Mouse (Mus musculus): ENCODE data around the gene Pxk. TPM values are rescaled to one million over a fixed set of nuclear protein-coding genes. Genes with fewer than 3 reads are reported as not detected.

Pxk gene
- polyA plus RNA-seq, 1 experiment from 2014 or later, result 85.0 TPM

DNA sequence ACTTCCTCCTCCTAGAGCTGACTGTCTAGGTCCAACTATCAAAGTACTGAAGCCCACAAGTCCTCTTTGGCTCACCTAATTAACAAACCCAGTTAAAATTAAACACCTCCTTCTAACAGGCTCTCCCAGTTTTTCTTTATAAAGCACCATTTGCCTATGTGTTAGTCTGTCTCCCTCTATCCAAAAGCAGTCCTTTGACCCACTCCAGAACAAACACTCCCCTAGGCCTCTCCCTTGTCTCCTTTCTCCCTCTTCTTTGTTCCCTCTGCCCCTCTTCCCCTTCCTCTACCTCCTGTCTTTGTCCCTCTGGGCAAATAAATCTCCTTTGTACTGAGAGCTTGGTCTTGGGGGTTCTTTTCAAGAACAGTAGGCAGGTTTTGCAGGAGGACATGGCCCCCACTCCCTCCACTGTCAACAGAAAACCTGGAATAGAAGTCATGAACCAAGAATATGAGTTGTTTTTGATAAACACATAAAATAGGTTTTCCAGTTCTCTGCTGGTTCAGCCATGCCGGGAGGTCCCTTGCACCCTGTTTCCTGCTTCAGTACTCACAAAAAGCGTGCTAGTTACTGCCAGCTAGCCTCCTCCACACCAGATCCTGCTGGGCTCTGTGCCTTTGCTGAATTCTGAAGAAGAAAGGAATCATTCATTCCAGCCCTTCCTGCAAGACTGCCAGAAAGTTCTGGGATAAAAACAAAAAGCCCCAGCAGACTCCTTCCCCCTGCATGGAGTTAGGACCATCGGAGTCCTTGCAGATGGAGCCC, 35.3 kb upstream of the Pxk start:
- Histone ChIP-seq H3K9me3 (ENCODE audit: control insufficient read depth, low read length) (no peaks in the 10 kb centered on the region), H3K36me3 (ENCODE audit: control insufficient read depth, insufficient read depth, low read length) (no peaks in the 10 kb centered on the region), H3K4me2 (ENCODE audit: low read depth, low read length) (no peak overlapping the region), H3K4me3 (ENCODE audit: low read depth, low read length) (no peak overlapping the region), H3K4me1 (ENCODE audit: control insufficient read depth, insufficient read depth, low read length) (0 out of 2 replicates have a peak, but pooled peaks cover 3% of the 10 kb centered on the region), H3K27ac (ENCODE audit: low read depth, low read length) (no peak overlapping the region), H3K9ac (replicated peaks; ENCODE audit: low read depth, low read length) (no peak overlapping the region), H3K27me3 (ENCODE audit: control insufficient read depth, insufficient read depth, low read length) (no peaks in the 10 kb centered on the region)
- 26% methylated on average over 3 of the region's 3 CpGs for WGBS
- ATAC-seq (ENCODE audit: low read depth), result no peak; the same call in 1 of the 2 replicates

DNA sequence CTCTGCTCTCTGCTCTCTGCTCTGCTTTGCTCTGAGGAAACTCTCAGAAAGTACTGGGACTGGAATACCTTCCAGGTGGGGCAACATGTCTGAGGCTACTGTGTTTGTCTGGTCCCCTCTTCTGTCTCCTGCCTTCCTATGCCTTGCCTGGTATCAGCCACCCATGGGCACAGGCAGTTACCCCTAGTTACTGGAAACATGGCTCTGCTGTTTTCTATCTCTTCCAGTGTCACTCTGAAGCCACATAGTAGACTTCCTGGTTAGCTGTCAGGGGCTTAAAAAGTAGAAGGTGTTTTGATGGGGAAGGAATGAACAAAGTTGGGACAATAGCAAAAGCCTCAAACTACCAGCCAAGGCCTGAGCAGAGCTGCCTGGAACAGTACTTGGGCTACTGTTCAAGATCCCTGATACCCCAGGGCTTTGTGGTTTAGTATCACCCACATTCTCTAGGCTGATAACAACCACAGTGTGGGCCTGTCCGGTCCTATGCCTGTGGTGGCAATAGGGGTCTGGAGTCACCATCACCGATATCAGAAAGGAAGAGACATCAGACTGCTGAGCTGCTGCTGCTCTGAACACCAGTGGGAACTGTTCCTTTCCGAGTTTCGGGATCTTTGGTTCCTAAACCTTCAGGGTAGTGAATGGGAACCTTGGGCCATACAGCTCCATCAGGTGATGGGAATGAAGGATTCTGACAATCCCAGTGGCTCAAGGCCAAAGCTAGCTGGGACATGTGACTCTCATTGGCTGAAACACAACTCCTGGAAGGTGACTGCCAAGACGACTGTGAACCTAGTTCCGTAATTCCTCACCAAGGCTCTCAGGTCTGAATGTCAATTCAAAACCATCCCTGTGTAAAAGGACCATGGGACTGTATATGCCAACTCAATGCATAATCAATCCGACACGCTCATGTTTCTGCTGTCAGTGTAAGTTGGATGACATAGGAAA, 33.9 kb upstream of the Pxk start:
- H3K4me3 ChIP-seq (ENCODE audit: low read depth, low read length), result no peak overlapping the region
- ATAC-seq (ENCODE audit: low read depth), result no peak
- no peak overlapping the region for H3K4me2 ChIP-seq (ENCODE audit: low read depth, low read length)
- no peak overlapping the region for H3K27ac ChIP-seq (ENCODE audit: low read depth, low read length)
- WGBS, result 86% methylated on average over 8 of the region's 8 CpGs
- H3K4me1 ChIP-seq (ENCODE audit: control insufficient read depth, insufficient read depth, low read length), result 0 out of 2 replicates have a peak, but pooled peaks cover 3% of the 10 kb centered on the region
- no peaks in the 10 kb centered on the region for H3K27me3 ChIP-seq (ENCODE audit: control insufficient read depth, insufficient read depth, low read length)
- no peaks in the 10 kb centered on the region for H3K9me3 ChIP-seq (ENCODE audit: control insufficient read depth, low read length)
- H3K9ac ChIP-seq (replicated peaks; ENCODE audit: low read depth, low read length), result no peak overlapping the region
- no peaks in the 10 kb centered on the region for H3K36me3 ChIP-seq (ENCODE audit: control insufficient read depth, insufficient read depth, low read length)

DNA sequence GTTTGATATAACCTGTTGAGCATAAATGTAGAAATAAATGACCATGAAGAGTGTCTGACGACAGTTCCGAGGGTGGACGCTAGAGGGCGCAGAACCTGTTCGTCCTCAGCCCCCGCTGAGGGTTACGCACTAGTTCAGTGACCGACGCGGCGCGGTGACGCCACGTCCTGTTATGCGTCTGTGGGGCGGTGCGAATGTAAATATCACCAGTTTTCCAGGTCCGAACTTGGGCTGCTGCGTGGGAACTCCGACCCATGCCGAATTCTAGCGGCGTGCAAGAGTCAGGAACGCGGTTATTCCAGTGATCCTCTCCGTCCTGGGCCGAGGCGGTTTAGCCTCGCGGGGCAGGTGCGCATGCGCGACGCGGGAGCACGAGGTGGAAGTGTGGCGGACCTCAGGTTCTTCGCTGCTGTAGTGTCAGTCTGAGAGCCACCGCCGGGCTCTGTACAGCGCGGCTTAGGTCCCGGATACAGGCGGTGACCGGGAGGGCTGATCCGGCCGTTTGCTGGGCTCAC, 17.8 kb upstream of the Pxk start, which contains the start of gene Rpp14:
TSS of gene Rpp14 (plus strand) at position 203 of the 515 bp plus-strand sequence.
- H3K9ac ChIP-seq (replicated peaks; ENCODE audit: low read depth, low read length), result peak within 1 kb of the TSS; percentile 74
- peak within 1 kb of the TSS; percentile 84 for H3K27ac ChIP-seq (ENCODE audit: low read depth, low read length)
- peaks cover 13% of the 10 kb centered on the region for H3K4me1 ChIP-seq (ENCODE audit: control insufficient read depth, insufficient read depth, low read length)
- peak; percentile 97 for ATAC-seq (ENCODE audit: low read depth)
- 0 out of 2 replicates have a peak, but pooled peaks cover 4% of the 10 kb centered on the region for H3K36me3 ChIP-seq (ENCODE audit: control insufficient read depth, insufficient read depth, low read length)
- under 1% methylated on average over 47 of the region's 47 CpGs for WGBS
- peak within 1 kb of the TSS; percentile 74 for H3K4me3 ChIP-seq (ENCODE audit: low read depth, low read length)
- H3K27me3 ChIP-seq (ENCODE audit: control insufficient read depth, insufficient read depth, low read length), result no peaks in the 10 kb centered on the region
- H3K4me2 ChIP-seq (ENCODE audit: low read depth, low read length), result peak within 1 kb of the TSS; percentile 96
- no peaks in the 10 kb centered on the region for H3K9me3 ChIP-seq (ENCODE audit: control insufficient read depth, low read length)

DNA sequence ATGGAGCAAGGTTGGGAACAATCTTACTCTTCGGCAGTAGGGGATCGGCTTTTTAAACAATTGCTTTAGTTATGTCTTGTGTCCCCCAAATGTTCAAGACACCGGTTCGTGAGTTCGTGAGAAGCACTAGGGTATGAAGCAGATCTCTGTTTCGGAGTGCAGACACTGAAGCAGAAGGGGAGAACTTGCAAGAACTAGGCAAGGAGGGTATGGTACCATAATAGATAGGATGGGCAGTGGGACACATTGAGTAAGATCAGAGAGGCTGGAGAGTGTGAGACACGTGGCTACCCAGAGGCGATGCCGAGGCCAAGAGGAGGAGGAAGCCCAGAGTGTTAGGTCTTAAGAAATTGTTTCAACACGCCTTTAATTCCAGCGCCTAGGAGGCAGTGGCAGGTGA, 17.3 kb upstream of the Pxk start:
- H3K9me3 ChIP-seq (ENCODE audit: control insufficient read depth, low read length), result no peaks in the 10 kb centered on the region
- no peaks in the 10 kb centered on the region for H3K27me3 ChIP-seq (ENCODE audit: control insufficient read depth, insufficient read depth, low read length)
- ATAC-seq (ENCODE audit: low read depth), result peak; percentile 59
- 5% methylated on average over 11 of the region's 11 CpGs for WGBS
- H3K36me3 ChIP-seq (ENCODE audit: control insufficient read depth, insufficient read depth, low read length), result peaks cover 6% of the 10 kb centered on the region; the same call in 1 of the 2 replicates
- peak overlapping the region; percentile 84 for H3K27ac ChIP-seq (ENCODE audit: low read depth, low read length)
- H3K4me1 ChIP-seq (ENCODE audit: control insufficient read depth, insufficient read depth, low read length), result peaks cover 13% of the 10 kb centered on the region
- peak overlapping the region; percentile 74 for H3K9ac ChIP-seq (replicated peaks; ENCODE audit: low read depth, low read length)
- H3K4me3 ChIP-seq (ENCODE audit: low read depth, low read length), result peak overlapping the region; percentile 74
- peak overlapping the region; percentile 96 for H3K4me2 ChIP-seq (ENCODE audit: low read depth, low read length)

DNA sequence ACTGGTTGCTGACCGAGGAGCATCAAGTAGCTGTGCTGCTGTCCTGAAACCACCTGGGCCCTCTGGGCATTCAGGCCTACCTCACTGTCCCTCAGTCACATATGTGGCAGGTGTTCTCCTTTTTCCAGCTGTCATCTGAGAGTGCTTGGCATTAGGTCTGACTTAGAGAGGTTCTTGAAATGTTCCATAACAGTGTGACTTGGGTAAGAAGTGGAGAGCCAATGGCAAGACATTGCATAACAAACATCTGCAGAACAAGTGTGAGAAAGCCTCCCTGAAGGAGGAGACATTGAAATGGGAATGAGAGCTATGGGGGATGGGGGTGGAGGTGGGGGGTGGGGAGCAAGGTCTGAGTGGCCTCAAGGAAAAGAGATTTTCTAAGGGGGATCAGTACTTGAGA, 15.1 kb upstream of the Pxk start:
- no peak overlapping the region for H3K4me2 ChIP-seq (ENCODE audit: low read depth, low read length)
- H3K9me3 ChIP-seq (ENCODE audit: control insufficient read depth, low read length), result no peaks in the 10 kb centered on the region
- H3K36me3 ChIP-seq (ENCODE audit: control insufficient read depth, insufficient read depth, low read length), result peaks cover 17% of the 10 kb centered on the region; the same call in 1 of the 2 replicates
- peaks cover 13% of the 10 kb centered on the region for H3K4me1 ChIP-seq (ENCODE audit: control insufficient read depth, insufficient read depth, low read length)
- ATAC-seq (ENCODE audit: low read depth), result no peak
- H3K9ac ChIP-seq (replicated peaks; ENCODE audit: low read depth, low read length), result no peak overlapping the region
- no peak overlapping the region for H3K4me3 ChIP-seq (ENCODE audit: low read depth, low read length)
- WGBS, result 91% methylated on average over 1 of the region's 1 CpGs
- no peaks in the 10 kb centered on the region for H3K27me3 ChIP-seq (ENCODE audit: control insufficient read depth, insufficient read depth, low read length)
- H3K27ac ChIP-seq (ENCODE audit: low read depth, low read length), result no peak overlapping the region

DNA sequence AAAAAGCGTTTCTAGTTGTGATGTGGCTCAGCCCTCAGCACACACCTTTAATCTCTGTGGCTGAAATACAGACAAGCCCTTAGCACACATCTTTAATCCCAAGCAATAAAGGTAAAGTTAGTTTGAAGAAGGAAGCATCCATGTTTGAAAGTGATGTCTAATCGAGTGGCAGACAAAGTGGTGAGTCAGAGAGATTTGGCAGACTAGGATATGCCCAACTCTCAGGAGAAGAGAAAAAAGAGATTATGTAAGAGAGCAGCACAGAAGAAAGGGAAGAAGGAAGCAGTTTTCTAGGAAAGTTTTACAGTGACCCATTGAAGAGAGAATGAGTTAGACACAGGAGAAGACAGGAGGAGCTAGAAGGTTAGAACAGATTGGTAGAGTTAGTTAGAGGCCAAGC, 9.0 kb upstream of the Pxk start:
- no peak overlapping the region for H3K9ac ChIP-seq (replicated peaks; ENCODE audit: low read depth, low read length)
- WGBS, result 99% methylated on average over 2 of the region's 2 CpGs
- no peaks in the 10 kb centered on the region for H3K4me1 ChIP-seq (ENCODE audit: control insufficient read depth, insufficient read depth, low read length)
- no peaks in the 10 kb centered on the region for H3K9me3 ChIP-seq (ENCODE audit: control insufficient read depth, low read length)
- peaks cover 37% of the 10 kb centered on the region for H3K36me3 ChIP-seq (ENCODE audit: control insufficient read depth, insufficient read depth, low read length)
- ATAC-seq (ENCODE audit: low read depth), result no peak
- H3K4me3 ChIP-seq (ENCODE audit: low read depth, low read length), result no peak overlapping the region
- no peak overlapping the region for H3K27ac ChIP-seq (ENCODE audit: low read depth, low read length)
- H3K27me3 ChIP-seq (ENCODE audit: control insufficient read depth, insufficient read depth, low read length), result no peaks in the 10 kb centered on the region
- no peak overlapping the region for H3K4me2 ChIP-seq (ENCODE audit: low read depth, low read length)

DNA sequence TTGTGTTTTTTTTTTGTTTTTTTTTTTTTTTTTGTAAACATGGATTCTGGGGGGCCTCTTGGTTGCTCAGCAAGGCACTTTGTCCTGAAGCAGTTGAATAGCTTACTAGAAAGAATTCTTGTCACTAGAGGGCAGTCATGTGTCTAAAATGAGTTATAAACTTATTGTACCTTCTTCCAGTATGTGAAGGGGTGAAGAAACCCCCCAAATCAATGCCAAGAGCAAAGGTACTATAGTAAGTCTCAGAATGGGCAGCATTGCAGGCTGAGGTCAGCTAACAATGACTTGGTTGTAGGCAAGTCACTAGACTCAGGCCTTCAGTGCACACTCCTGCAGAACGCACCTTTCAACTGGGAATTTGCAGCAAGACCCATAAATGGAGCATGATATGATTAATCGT, 5.4 kb upstream of the Pxk start:
- Histone ChIP-seq H3K4me2 (ENCODE audit: low read depth, low read length) (no peak overlapping the region), H3K4me3 (ENCODE audit: low read depth, low read length) (no peak overlapping the region), H3K4me1 (ENCODE audit: control insufficient read depth, insufficient read depth, low read length) (0 out of 2 replicates have a peak, but pooled peaks cover under 1% of the 10 kb centered on the region), H3K27ac (ENCODE audit: low read depth, low read length) (no peak overlapping the region), H3K9me3 (ENCODE audit: control insufficient read depth, low read length) (no peaks in the 10 kb centered on the region), H3K36me3 (ENCODE audit: control insufficient read depth, insufficient read depth, low read length) (peaks cover 24% of the 10 kb centered on the region), H3K27me3 (ENCODE audit: control insufficient read depth, insufficient read depth, low read length) (no peaks in the 10 kb centered on the region), H3K9ac (replicated peaks; ENCODE audit: low read depth, low read length) (no peak overlapping the region)
- WGBS, result 97% methylated on average over 2 of the region's 2 CpGs
- no peak for ATAC-seq (ENCODE audit: low read depth)

DNA sequence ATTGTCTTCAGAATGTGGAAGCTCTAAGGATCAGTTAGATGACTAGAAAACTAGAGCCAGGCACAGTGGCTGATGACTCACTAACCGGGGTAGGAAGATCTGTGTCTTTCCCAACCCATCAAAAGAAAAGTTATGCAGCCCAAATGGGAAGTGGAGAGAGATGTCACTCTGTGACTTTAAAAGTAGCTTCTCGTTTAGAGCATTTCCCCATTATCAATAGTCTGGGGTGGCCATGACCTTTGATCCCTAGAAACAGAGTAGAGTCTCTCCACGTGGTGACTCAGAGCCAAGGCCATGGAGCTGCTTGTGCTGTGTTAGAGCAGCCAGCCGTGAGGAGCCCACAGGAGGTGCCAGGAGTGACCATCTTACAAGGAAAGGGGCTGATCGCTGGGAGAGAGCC, 4.6 kb upstream of the Pxk start:
- Histone ChIP-seq H3K27ac (ENCODE audit: low read depth, low read length) (no peak overlapping the region), H3K9ac (replicated peaks; ENCODE audit: low read depth, low read length) (no peak overlapping the region), H3K36me3 (ENCODE audit: control insufficient read depth, insufficient read depth, low read length) (peaks cover 21% of the 10 kb centered on the region), H3K4me1 (ENCODE audit: control insufficient read depth, insufficient read depth, low read length) (0 out of 2 replicates have a peak, but pooled peaks cover 4% of the 10 kb centered on the region), H3K4me3 (ENCODE audit: low read depth, low read length) (no peak overlapping the region), H3K9me3 (ENCODE audit: control insufficient read depth, low read length) (no peaks in the 10 kb centered on the region), H3K4me2 (ENCODE audit: low read depth, low read length) (no peak overlapping the region), H3K27me3 (ENCODE audit: control insufficient read depth, insufficient read depth, low read length) (no peaks in the 10 kb centered on the region)
- 32% methylated on average over 5 of the region's 5 CpGs for WGBS
- ATAC-seq (ENCODE audit: low read depth), result no peak
